Mouse (Mus musculus): ENCODE data around the gene Il2rb. TPM values are rescaled to one million over a fixed set of nuclear protein-coding genes. Genes with fewer than 3 reads are reported as not detected.

Gene Il2rb
- polyA plus RNA-seq, 1 experiment from 2014 or later, result not detected

DNA sequence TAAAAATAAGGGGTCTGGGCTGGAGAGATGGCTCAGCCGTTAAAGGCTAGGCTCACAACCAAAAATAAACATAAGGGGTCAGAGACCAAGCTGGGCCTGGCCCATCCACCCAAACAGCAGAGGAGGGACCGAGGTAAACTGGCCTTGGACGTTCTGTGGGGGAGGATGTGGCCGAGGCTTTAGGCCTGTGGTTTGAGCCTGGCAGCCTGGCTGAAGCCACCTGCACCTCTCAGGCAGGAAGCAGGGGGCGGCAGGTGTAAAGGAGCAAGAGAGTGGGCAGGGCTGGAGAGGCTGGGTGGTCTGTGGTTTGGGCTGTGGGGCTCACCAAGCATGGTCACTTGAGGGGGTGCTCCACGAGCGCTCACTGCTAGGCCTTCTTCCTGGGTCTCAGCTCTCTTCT lies 16.9 kb upstream of the Il2rb start:
- Histone ChIP-seq H3K4me2 (ENCODE audit: low read length) (no peak overlapping the region), H3K36me3 (ENCODE audit: control insufficient read depth, insufficient read depth, low read length) (no peaks in the 10 kb centered on the region), H3K4me3 (ENCODE audit: low read depth, low read length) (no peak overlapping the region), H3K27me3 (replicated peaks; ENCODE audit: control insufficient read depth, insufficient read depth, low read length) (no peaks in the 10 kb centered on the region), H3K4me1 (ENCODE audit: control insufficient read depth, insufficient read depth, low read length) (peaks cover 7% of the 10 kb centered on the region; the same call in 1 of the 2 replicates), H3K9ac (ENCODE audit: low read length) (no peak overlapping the region), H3K9me3 (replicated peaks; ENCODE audit: control insufficient read depth, low read length) (no peaks in the 10 kb centered on the region), H3K27ac (ENCODE audit: low read depth, low read length) (no peak overlapping the region)
- 88% methylated on average over 7 of the region's 7 CpGs for WGBS
- no peak for DNase-seq (ENCODE audit: low spot score)
- ATAC-seq, result no peak

DNA sequence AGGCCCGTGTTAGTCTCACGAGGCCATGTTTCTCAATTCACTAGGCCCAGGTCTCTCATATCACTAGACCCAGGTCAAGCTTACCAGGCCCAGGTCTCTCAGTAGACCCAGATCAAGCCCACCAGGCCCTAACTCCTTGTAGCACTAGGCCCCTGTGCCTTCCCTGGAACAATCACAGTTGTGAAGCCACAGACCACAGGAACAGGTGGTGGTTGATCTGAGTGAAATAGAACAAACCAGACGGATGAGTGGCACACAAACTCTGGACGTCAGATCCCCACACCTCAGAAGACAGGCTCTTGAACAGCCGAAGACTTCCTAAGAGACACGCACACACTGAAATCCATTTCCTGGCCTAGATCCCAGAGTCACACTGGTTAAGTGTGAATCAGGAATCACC lies 15.7 kb upstream of the Il2rb start:
- Histone ChIP-seq H3K36me3 (ENCODE audit: control insufficient read depth, insufficient read depth, low read length) (no peaks in the 10 kb centered on the region), H3K27me3 (replicated peaks; ENCODE audit: control insufficient read depth, insufficient read depth, low read length) (no peaks in the 10 kb centered on the region), H3K27ac (ENCODE audit: low read depth, low read length) (no peak overlapping the region), H3K9me3 (replicated peaks; ENCODE audit: control insufficient read depth, low read length) (no peaks in the 10 kb centered on the region), H3K4me2 (ENCODE audit: low read length) (no peak overlapping the region), H3K9ac (ENCODE audit: low read length) (no peak overlapping the region), H3K4me1 (ENCODE audit: control insufficient read depth, insufficient read depth, low read length) (peaks cover 7% of the 10 kb centered on the region; the same call in 1 of the 2 replicates), H3K4me3 (ENCODE audit: low read depth, low read length) (no peak overlapping the region)
- DNase-seq (ENCODE audit: low spot score), result no peak
- no peak for ATAC-seq
- WGBS, result 92% methylated on average over 6 of the region's 6 CpGs

DNA sequence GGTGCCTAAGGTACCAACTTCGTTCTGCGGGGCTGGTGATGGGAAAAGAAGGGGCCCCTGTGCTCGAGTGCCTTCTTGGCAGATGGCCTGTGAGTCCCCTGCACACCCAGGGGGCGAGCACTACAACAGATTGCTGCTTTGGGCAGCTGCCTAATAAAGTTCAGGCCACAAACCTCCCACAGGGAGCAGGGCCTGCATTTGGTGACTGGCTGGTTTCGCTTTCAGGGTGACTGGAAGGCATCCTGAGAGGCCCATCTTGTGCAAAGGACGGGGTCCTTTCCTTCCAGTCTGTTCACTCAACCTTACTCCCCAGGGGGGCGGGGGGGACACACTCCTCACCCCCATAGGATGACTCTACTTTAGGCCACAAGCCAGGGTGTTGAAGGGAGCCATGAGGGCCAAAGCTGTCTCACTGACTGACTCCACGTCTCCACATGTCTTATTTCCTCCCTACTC lies 15.1 kb upstream of the Il2rb start:
- Histone ChIP-seq H3K4me2 (ENCODE audit: low read length) (no peak overlapping the region), H3K9me3 (replicated peaks; ENCODE audit: control insufficient read depth, low read length) (no peaks in the 10 kb centered on the region), H3K27me3 (replicated peaks; ENCODE audit: control insufficient read depth, insufficient read depth, low read length) (no peaks in the 10 kb centered on the region), H3K9ac (ENCODE audit: low read length) (no peak overlapping the region; the same call in 1 of the 2 replicates), H3K27ac (ENCODE audit: low read depth, low read length) (no peak overlapping the region), H3K4me1 (ENCODE audit: control insufficient read depth, insufficient read depth, low read length) (peaks cover 6% of the 10 kb centered on the region; the same call in 1 of the 2 replicates), H3K36me3 (ENCODE audit: control insufficient read depth, insufficient read depth, low read length) (no peaks in the 10 kb centered on the region), H3K4me3 (ENCODE audit: low read depth, low read length) (no peak overlapping the region)
- no peak for DNase-seq (ENCODE audit: low spot score)
- WGBS, result 69% methylated on average over 8 of the region's 8 CpGs
- no peak for ATAC-seq

DNA sequence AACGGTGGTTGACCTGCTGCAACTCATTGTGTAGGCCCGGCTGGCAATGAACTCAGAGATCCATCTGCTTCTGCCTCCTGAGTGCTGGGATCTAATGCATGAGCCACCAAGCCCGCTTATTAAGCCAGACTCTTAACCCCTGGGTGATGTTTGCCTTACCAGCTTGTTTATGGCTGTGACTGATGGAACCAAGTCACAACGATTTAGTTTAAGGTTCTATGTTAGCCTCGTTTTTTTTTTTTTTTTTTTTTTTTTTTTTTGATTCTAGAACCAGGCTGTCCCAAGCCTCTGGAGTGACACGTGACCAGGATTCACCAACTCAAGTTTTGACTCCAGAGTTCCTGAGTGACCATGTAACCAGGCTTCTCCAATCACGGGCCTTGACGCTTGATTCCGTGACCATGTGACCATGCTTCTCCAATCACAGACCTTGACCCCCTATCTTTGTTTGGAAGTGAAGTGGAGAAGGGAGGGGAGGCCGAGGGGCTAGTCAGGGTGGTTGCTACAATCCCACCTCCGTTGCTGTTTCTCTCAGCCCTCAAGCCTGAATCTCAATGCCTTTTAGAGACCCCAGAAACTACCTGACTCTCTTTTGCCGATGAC lies 14.3 kb upstream of the Il2rb start:
- H3K27ac ChIP-seq (ENCODE audit: low read depth, low read length), result no peak overlapping the region
- H3K36me3 ChIP-seq (ENCODE audit: control insufficient read depth, insufficient read depth, low read length), result no peaks in the 10 kb centered on the region
- no peaks in the 10 kb centered on the region for H3K27me3 ChIP-seq (replicated peaks; ENCODE audit: control insufficient read depth, insufficient read depth, low read length)
- 48% methylated on average over 12 of the region's 12 CpGs for WGBS
- H3K4me1 ChIP-seq (ENCODE audit: control insufficient read depth, insufficient read depth, low read length), result peaks cover 2% of the 10 kb centered on the region; the same call in 1 of the 2 replicates
- no peak for ATAC-seq
- 0 out of 2 replicates have a peak, but pooled peaks cover 2% of the 10 kb centered on the region for H3K9me3 ChIP-seq (replicated peaks; ENCODE audit: control insufficient read depth, low read length)
- no peak overlapping the region for H3K4me3 ChIP-seq (ENCODE audit: low read depth, low read length)
- DNase-seq (ENCODE audit: low spot score), result no peak
- no peak overlapping the region for H3K9ac ChIP-seq (ENCODE audit: low read length)
- no peak overlapping the region for H3K4me2 ChIP-seq (ENCODE audit: low read length)

DNA sequence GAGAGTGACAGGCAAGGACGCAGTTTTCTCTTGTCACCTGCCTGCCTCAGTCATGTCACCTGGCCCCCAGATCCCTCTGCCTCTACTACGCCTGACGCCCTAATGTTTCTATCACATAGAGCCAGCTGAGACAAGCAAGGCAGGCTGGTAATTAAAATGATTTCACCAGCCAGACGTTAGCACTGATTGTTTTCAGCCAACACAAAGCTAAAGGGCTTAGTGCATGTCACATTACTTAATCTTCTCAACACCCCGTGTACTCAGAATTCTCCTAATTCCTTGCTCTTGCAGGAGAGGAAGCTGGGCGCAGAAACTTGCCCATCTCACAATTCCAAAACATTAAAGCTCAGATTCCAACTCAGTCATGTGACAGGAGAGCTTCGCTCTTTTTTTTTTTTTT lies 13.4 kb upstream of the Il2rb start:
- DNase-seq (ENCODE audit: low spot score) (no peak), ATAC-seq (no peak)
- Histone ChIP-seq H3K4me2 (ENCODE audit: low read length) (no peak overlapping the region), H3K27me3 (replicated peaks; ENCODE audit: control insufficient read depth, insufficient read depth, low read length) (no peaks in the 10 kb centered on the region), H3K9ac (ENCODE audit: low read length) (no peak overlapping the region), H3K36me3 (ENCODE audit: control insufficient read depth, insufficient read depth, low read length) (no peaks in the 10 kb centered on the region), H3K4me1 (ENCODE audit: control insufficient read depth, insufficient read depth, low read length) (peaks cover 2% of the 10 kb centered on the region; the same call in 1 of the 2 replicates), H3K9me3 (replicated peaks; ENCODE audit: control insufficient read depth, low read length) (0 out of 2 replicates have a peak, but pooled peaks cover 2% of the 10 kb centered on the region), H3K27ac (ENCODE audit: low read depth, low read length) (no peak overlapping the region), H3K4me3 (ENCODE audit: low read depth, low read length) (no peak overlapping the region)
- 50% methylated on average over 7 of the region's 7 CpGs for WGBS

DNA sequence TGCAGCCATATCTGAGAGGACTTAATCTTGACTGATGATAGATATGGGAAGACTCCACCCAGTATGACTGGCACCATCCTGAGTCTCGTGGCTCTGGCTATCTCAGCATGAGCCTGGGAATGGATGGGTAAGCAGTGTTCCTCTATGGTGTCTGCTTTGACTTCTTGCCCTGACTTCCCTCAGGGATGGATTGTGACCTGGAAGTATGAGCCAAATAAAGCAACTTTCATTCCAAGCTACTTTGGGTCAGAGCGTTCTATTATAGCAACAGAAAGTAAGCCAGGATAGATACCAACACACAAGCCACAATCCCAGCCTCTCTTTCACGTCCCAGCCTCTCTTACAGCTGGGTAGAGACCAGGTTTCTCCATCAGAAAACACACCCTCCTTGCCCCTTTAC lies 10.5 kb upstream of the Il2rb start:
- no peak overlapping the region for H3K4me2 ChIP-seq (ENCODE audit: low read length)
- 0 out of 2 replicates have a peak, but pooled peaks cover 2% of the 10 kb centered on the region for H3K9me3 ChIP-seq (replicated peaks; ENCODE audit: control insufficient read depth, low read length)
- H3K4me3 ChIP-seq (ENCODE audit: low read depth, low read length), result no peak overlapping the region
- H3K9ac ChIP-seq (ENCODE audit: low read length), result no peak overlapping the region
- H3K4me1 ChIP-seq (ENCODE audit: control insufficient read depth, insufficient read depth, low read length), result peaks cover 2% of the 10 kb centered on the region; the same call in 1 of the 2 replicates
- DNase-seq (ENCODE audit: low spot score), result no peak
- H3K27me3 ChIP-seq (replicated peaks; ENCODE audit: control insufficient read depth, insufficient read depth, low read length), result no peaks in the 10 kb centered on the region
- H3K27ac ChIP-seq (ENCODE audit: low read depth, low read length), result no peak overlapping the region
- WGBS, result 82% methylated on average over 3 of the region's 3 CpGs
- H3K36me3 ChIP-seq (ENCODE audit: control insufficient read depth, insufficient read depth, low read length), result no peaks in the 10 kb centered on the region
- no peak for ATAC-seq

DNA sequence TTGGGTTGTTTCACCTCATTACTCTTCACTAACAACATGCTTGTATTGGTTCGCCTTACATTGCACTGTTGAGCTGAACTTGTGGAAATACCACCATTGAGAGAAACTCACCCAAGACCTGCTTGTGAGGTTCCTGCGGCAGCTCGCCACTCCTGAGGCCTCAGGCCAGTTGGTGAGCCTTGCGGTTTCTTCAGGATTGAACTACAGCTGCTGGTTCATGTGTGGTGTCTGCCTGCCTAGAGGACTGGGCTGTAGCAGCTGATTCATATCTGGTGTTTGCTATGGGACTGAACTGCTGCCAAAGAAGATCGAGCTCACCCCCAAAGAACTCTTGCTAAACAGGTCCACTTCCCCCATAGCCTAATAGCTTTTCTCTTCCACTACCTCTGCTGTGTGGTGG lies 9.7 kb upstream of the Il2rb start:
- Histone ChIP-seq H3K36me3 (ENCODE audit: control insufficient read depth, insufficient read depth, low read length) (no peaks in the 10 kb centered on the region), H3K9ac (ENCODE audit: low read length) (no peak overlapping the region), H3K27ac (ENCODE audit: low read depth, low read length) (no peak overlapping the region), H3K4me2 (ENCODE audit: low read length) (no peak overlapping the region), H3K9me3 (replicated peaks; ENCODE audit: control insufficient read depth, low read length) (0 out of 2 replicates have a peak, but pooled peaks cover 2% of the 10 kb centered on the region), H3K4me1 (ENCODE audit: control insufficient read depth, insufficient read depth, low read length) (no peaks in the 10 kb centered on the region; the same call in 1 of the 2 replicates), H3K27me3 (replicated peaks; ENCODE audit: control insufficient read depth, insufficient read depth, low read length) (no peaks in the 10 kb centered on the region), H3K4me3 (ENCODE audit: low read depth, low read length) (no peak overlapping the region)
- WGBS, result 92% methylated on average over 5 of the region's 5 CpGs
- ATAC-seq (no peak), DNase-seq (ENCODE audit: low spot score) (no peak)

DNA sequence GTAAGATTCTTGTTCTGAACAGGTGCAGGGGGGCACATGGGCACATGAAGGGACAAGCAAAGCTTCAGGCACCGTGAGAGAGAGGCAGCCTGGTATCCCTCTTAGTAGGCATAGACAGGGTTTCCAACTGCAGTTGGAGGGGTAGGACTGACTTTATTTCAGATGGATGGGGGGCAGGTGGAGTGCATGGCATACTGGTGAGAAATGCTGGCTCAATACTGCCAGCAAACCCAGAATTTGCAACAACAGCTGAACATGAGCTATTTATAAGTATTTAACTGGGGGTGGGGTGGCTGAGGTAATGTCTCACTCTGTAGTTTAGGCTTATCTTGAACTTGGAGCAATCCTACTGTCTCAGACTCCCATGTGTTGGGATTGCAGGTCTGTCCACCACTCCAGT lies 8.9 kb upstream of the Il2rb start:
- ATAC-seq (no peak), DNase-seq (ENCODE audit: low spot score) (no peak)
- Histone ChIP-seq H3K27ac (ENCODE audit: low read depth, low read length) (no peak overlapping the region), H3K4me2 (ENCODE audit: low read length) (no peak overlapping the region), H3K4me1 (ENCODE audit: control insufficient read depth, insufficient read depth, low read length) (no peaks in the 10 kb centered on the region), H3K9ac (ENCODE audit: low read length) (no peak overlapping the region), H3K9me3 (replicated peaks; ENCODE audit: control insufficient read depth, low read length) (0 out of 2 replicates have a peak, but pooled peaks cover 2% of the 10 kb centered on the region), H3K4me3 (ENCODE audit: low read depth, low read length) (no peak overlapping the region), H3K36me3 (ENCODE audit: control insufficient read depth, insufficient read depth, low read length) (no peaks in the 10 kb centered on the region), H3K27me3 (replicated peaks; ENCODE audit: control insufficient read depth, insufficient read depth, low read length) (no peaks in the 10 kb centered on the region)
- whole genome bisulfite sequencing, result 80% methylated on average over 1 of the region's 1 CpGs

DNA sequence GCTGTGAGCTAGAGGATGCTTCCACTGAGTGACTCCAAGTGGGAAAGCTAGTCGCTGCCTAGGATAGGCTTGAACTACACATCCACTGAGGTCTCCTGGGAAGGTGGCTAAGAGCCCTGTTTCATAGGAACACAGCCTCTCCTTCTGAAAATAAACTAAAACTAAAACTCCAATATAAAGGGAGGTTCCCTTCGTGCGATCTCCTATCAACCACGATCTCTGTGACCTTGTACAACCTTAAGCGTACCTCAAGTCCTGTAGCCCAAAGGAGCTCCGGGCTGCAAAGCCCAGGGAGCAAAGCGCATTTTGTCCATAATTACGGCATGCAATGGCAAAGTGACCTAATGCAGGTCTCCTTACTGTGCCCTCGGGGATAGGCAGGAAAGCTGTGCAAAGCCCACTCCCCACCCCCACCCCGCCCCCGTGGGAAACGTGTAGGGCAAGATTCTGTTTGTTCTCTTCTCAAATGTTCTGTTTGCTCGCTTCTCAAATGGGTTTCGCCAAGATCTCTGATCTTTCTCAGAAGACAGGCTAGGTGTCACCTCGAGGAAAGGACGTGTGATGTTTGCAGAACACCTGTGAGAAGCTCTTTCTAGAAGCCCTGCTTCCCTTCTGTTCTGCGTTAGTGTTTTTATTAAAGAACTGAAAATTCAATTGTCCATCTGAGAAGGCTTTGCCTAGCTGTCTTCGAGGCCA lies 7.5 kb upstream of the Il2rb start:
- 88% methylated on average over 18 of the region's 18 CpGs for WGBS
- Histone ChIP-seq H3K4me2 (ENCODE audit: low read length) (no peak overlapping the region), H3K9me3 (replicated peaks; ENCODE audit: control insufficient read depth, low read length) (0 out of 2 replicates have a peak, but pooled peaks cover 2% of the 10 kb centered on the region), H3K27ac (ENCODE audit: low read depth, low read length) (no peak overlapping the region), H3K4me1 (ENCODE audit: control insufficient read depth, insufficient read depth, low read length) (no peaks in the 10 kb centered on the region), H3K4me3 (ENCODE audit: low read depth, low read length) (no peak overlapping the region), H3K36me3 (ENCODE audit: control insufficient read depth, insufficient read depth, low read length) (no peaks in the 10 kb centered on the region), H3K27me3 (replicated peaks; ENCODE audit: control insufficient read depth, insufficient read depth, low read length) (no peaks in the 10 kb centered on the region), H3K9ac (ENCODE audit: low read length) (no peak overlapping the region)
- DNase-seq (ENCODE audit: low spot score) (no peak), ATAC-seq (no peak)
